Mouse (Mus musculus) frontal cortex, postnatal 25 days (tissue): ENCODE data around the gene Plppr4.

Source experiments
- DNase-seq, 2 experiments: peaks; one replicate each; pipeline ENCODE4 v3.0.0; 2022; ENCODE audit warnings: low spot score in 2 of 2

Gene Plppr4

GRCm38 (mm10) chr3:117294308-117294925 lies 66.3 kb downstream of the Plppr4 start:
- no peak for DNase-seq
